Mouse (Mus musculus) kidney, adult 8-10 months (tissue): ENCODE data around the gene Ilf3.
A peak's percentile ranks its signal among the peaks of the same experiment; 100 is the strongest.
"Not testable (repeated sequence)": the region's sequence is repeated elsewhere in the genome, so short reads cannot be mapped to it uniquely, and the experiment has no call there.

Source experiments
- DNase-seq, 2 experiments: peaks; one replicate each; pipeline ENCODE4 v3.0.0; 2022

The Ilf3 gene

GRCm38 (mm10) chr9:21367357-21368111 is at the start of gene Ilf3:
Gene Ilf3 (plus strand): TSS chr9:21367871.
- DNase-seq, result peak; percentile 100

- DNase-seq, result no peak
Observed at GRCm38 (mm10) chr9:21318792-21319191, 48.9 kb upstream of the Ilf3 start.

- DNase-seq, result no peak
Observed at GRCm38 (mm10) chr9:21319503-21319902, 48.2 kb upstream of the Ilf3 start.

- no peak for DNase-seq
Observed at GRCm38 (mm10) chr9:21320280-21320618, 47.4 kb upstream of the Ilf3 start.

GRCm38 (mm10) chr9:21320619-21321512 is 46.8 kb upstream of the Ilf3 start, which contains the start of gene Slc44a2:
Gene Slc44a2 (plus strand): TSS chr9:21320698.
- DNase-seq, result peak; percentile 70 to 83

GRCm38 (mm10) chr9:21321513-21321835 is 46.2 kb upstream of the Ilf3 start:
- DNase-seq, result peak; percentile 38 to 42

- DNase-seq, result no peak
Observed at GRCm38 (mm10) chr9:21322211-21322916, 45.3 kb upstream of the Ilf3 start.

- not testable (repeated sequence) for DNase-seq
Observed at GRCm38 (mm10) chr9:21322917-21323297, 44.8 kb upstream of the Ilf3 start.

- peak; percentile 11 to 44 for DNase-seq
Observed at GRCm38 (mm10) chr9:21324269-21324668, 43.4 kb upstream of the Ilf3 start.

GRCm38 (mm10) chr9:21327569-21327968 is 40.1 kb upstream of the Ilf3 start:
- DNase-seq, result no peak

GRCm38 (mm10) chr9:21328041-21328440 is 39.6 kb upstream of the Ilf3 start:
- no peak for DNase-seq

- no peak for DNase-seq
Observed at GRCm38 (mm10) chr9:21329041-21329440, 38.6 kb upstream of the Ilf3 start.

GRCm38 (mm10) chr9:21329699-21330289 is 37.9 kb upstream of the Ilf3 start:
- DNase-seq, result no peak

- DNase-seq, result no peak
Observed at GRCm38 (mm10) chr9:21331365-21332140, 36.1 kb upstream of the Ilf3 start.

- no peak for DNase-seq
Observed at GRCm38 (mm10) chr9:21332161-21333061, 35.3 kb upstream of the Ilf3 start.

GRCm38 (mm10) chr9:21333523-21333922 is 34.1 kb upstream of the Ilf3 start:
- no peak for DNase-seq

GRCm38 (mm10) chr9:21334747-21335146 is 32.9 kb upstream of the Ilf3 start:
- DNase-seq, result no peak

- no peak for DNase-seq
Observed at GRCm38 (mm10) chr9:21335391-21335790, 32.3 kb upstream of the Ilf3 start.

- no peak for DNase-seq
Observed at GRCm38 (mm10) chr9:21336491-21336890, 31.2 kb upstream of the Ilf3 start.

GRCm38 (mm10) chr9:21337652-21338051 is 30.0 kb upstream of the Ilf3 start:
- peak; percentile 46 to 47 for DNase-seq

- no peak for DNase-seq
Observed at GRCm38 (mm10) chr9:21340411-21340810, 27.3 kb upstream of the Ilf3 start.
